Mouse (Mus musculus) thymus, adult 18-20 months (tissue): ENCODE results near the gene Zfp385a.

Source experiments
- DNase-seq, 2 experiments: peaks; one replicate each; pipeline ENCODE4 v3.0.0; 2022; ENCODE audit warnings: mixed read lengths in 2 of 2

Zfp385a gene

DNA sequence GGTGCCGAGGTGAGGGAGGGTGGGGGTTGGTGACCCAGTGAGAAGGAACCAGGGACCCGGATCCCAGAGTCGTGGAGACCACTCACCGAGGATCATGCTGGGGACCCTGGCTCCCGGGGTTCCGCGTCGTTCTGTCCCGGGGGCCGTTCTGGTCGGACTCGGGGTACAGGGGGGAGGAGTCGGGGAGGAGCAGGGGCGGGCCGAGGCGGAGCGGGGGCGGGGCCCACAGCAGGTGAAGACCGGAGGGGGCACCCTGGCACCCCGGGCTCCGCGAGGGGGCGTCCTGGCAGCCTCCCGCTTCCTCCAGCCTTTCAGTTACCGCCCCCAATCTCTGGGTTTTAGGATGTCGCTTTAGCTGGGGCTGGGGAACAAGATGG is at the start of gene Zfp385a:
Gene Zfp385a (minus strand): TSS at position 133 of the 377 bp plus-strand sequence.
- DNase-seq, result peak; percentile 69 to 72

DNA sequence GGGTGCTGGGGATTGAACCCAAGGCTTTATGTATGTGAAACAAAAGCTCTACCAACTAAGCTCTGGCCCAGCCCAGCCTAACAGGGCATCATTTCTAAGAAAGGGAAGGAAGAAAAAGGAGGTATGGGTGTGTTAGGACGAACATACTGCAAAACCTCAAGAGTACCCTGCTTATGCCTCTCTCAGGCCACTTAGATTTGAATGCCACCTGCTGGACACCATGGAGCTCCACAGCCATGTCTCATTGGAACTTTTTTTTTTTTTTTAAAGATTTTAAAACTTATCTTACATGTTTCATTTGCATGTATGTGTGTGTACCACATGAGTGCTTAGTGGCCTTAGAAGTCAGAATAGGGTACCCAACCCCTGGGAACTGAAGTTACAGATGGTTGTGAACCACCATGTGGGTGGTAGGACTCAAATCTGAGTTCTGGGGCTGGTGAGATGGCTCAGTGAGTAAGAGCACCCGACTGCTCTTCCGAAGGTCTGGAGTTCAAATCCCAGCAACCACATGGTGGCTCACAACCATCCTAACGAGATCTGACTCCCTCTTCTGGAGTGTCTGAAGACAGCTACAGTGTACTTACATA is 48.8 kb upstream of the Zfp385a start:
- no peak for DNase-seq

DNA sequence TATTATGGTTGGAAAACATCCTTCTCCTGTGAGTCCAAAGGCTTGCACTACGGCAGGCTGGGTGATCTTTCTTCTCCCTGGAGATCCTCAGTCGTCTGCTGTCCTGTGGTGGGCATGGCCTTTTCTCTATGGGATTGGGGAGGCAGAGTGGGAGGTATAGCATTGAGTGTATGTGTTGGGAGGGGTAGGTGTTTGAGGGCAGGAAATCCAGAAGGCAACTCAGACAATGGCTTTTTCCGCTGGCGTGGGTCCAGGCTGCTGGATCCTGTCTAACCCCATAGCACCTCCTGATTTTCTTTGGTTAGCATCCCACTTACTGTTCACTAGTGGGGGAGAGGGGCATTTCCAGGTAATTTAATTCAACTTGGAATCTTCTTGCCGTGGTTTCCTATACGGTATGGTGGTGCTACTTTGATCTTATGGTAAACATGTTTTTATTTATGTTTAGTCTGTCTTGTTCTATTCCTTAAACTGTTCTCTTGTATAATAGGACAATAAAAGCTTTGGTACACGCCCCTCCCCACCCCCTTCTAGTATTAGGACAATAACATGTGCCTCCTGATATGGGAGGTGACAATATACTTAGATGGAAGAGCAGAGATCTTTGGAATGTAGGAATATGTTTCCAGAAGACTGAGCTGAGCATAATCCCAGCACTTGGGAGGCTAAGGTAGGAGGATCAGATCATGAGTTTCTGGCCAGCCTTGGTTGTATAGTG is 44.0 kb upstream of the Zfp385a start:
- no peak for DNase-seq

DNA sequence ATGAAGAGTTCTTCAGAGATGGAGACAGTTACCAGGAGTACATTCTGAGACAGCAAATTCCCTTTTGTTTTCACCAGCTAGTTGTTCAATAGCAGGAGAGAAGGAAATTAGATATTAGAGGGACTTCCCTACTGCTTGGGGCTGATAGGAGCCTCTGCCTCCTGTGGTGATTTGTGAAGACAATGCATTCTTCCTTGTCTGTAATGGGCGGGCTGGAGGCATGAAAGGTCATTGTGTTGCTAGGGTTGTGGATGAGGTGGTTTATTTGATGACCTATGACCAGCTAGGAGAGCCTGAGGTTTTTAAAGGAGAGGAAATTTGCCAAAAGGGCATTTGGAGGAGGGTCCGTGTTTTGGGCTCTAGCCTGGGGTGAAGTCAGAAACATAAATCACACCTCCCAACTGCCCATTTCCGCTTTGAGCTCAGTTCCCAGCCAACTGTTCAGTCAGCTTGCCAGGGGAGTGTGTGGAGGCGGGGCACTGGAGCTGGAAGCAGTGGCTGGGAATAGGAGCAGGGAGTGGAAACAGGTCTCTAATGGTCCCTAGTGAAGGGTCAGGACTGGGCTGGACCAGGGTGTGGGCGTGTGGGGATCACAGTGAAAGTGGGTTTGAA is 43.0 kb upstream of the Zfp385a start:
- no peak for DNase-seq

DNA sequence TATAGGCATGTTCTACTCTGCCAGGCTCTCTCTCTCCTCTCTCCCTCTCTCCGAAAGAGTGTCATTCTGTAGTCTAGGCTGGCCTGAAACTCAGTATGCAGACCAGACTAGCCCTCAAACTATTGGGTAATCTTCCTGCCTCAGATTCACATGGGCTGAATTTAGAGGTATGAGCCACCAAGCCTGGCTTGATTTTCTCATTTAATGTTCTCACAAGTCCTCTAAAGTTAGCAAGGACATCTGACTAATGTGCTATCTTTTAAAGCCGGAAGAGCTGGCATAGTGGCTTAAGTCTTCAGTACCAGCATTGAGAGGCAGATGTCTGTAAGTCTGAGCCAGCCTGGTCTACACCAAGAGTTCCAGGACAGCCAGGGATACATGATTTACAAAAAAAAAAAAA is 42.2 kb upstream of the Zfp385a start:
- DNase-seq, result no peak

DNA sequence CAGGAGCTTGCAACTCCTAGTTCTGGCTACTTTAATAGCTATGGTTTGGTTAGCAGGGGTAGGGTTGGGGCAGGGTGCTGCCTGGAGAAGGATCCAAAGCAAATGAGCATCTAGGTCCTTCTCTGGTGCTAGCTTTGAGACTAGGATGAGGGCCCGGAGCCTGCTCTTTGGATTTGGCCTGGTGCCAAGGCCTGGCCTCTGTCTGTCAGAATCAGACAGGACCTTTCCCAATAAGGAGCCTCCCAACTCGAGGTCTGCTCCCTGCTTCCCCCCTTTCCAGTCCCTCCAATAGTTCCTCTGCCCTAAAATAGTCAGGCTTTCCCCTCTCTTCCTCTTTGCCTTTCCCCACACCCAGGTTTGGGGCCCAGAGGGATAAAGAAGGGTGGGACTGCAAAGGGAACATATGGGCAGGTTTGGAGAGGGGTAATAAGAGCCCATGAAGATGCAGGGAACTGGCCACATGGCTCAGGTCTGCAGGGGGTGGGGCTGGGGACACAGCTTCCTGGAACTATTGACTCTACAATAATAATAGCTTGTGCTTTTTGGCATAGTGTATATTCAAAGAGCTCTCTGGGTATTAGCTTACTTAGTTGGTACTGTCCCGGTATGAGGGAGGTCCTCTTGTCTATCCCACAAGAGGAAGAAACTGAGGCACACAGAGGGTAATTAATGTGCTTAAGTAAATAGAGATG is 38.9 kb upstream of the Zfp385a start:
- DNase-seq, result no peak

DNA sequence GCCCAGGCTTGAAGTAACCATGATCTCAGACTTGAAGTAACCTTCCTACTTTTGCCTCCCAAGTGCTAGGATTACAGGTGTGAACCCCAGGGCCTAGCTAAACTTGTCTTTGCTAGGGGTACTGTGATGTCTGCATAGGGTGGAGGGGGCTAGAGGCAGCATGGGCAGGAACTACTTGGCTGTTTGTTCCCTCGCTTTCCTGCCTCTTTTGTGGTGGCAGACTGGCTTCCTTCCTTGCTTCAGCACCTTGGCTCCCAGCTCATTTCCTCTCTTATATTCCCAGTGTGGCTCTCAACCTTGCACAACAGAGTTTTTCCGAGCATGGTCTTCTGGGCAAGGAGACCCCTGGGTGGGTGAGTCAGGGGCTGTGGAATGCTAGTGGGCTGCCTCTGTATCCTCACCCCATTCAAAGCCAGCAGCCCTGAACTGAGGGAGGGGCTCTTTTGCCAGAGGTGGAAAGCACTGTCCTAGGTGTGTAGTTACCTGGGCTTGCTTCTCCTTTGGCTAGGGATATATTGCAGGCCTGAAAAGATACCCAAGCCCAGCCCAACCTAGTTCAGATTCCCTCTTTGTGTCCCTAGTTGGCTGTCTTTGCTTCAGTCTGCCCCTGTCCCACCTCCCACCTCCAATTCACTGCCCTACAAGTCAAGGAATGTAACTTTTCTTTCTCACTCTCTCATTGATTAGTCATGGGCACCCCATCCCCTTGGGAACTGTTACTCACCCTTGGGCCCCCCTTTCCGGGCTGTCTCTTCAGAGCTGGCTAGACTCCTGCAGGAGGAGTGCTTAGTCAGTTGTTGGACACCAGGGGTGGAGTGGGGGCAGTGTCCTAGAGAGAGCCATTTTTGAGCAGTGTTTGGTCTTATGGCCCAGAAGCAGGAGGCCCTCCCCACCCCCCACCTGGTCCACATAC is 38.1 kb upstream of the Zfp385a start:
- no peak for DNase-seq

DNA sequence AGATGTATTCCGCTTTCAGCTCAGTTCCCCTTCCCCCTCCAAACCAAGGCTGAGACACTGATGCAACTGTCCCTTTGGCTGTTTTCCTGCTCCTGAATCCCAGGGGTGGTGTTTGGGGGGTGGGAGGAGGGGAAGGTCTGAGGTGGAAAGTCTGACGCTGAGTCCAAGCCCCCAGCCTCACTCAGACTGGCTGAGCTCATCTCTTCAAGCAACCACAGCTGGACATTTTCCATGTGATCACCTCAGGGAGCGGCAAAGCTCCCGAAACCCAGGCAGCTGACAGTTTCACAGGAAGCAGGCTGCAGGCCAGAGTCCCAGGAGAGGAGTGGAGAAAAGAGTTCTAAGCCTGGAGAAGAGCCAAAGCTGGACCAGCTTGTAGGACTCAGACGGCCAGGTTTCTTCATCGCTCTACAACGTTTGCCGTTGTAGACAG is 37.0 kb upstream of the Zfp385a start:
- DNase-seq, result no peak

DNA sequence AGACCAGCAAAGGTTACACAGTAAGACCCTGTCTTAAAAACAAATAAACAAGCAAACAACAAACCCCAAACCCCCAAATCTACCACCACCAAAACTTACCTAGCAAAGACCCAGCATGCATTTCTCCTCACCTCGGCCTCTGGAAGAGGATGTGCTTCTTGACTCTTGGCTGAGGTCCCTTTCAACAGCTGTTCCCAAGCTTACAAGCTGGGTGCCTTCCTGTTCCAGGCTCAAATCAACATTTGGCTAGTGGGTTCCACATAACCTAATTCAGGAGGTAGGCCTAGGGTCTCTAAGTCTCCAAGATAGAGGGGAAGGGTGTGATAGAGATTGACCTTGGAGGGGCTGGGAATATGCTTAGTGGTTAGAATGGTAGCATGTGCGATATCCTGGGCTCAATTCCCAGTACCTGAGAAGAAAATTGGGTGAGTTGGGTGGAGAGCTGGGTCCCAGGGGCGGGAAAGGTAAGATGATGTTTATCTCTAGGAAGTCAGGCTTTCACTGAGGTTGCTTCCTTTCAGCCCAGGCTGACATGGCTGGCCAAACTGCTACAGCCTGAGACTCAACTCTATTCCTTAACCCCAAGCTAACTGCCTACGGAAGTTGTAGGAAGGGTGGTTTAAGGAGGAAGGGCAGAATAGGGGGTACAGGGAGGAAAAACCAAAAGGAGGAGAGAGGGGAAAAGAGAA is 35.4 kb upstream of the Zfp385a start:
- DNase-seq, result no peak

DNA sequence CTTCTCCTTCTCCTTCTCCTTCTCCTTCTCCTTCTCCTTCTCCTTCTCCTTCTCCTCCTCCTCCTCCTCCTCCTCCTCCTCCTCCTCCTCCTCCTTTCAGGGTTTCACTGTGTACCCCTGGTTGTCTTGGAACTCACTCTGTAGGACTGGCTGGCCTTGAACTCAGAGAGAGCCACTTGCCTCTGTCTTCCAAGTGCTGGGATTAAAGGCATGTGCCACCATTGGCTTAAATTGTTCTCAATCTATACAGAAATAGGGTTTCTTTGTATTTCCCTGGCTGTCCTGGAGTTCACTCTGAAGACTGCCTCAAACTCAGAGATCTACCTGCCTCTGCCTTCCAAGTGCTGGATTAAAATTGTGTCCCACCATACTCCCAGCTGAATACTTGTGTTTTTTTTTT is 32.6 kb upstream of the Zfp385a start:
- DNase-seq, result no peak

DNA sequence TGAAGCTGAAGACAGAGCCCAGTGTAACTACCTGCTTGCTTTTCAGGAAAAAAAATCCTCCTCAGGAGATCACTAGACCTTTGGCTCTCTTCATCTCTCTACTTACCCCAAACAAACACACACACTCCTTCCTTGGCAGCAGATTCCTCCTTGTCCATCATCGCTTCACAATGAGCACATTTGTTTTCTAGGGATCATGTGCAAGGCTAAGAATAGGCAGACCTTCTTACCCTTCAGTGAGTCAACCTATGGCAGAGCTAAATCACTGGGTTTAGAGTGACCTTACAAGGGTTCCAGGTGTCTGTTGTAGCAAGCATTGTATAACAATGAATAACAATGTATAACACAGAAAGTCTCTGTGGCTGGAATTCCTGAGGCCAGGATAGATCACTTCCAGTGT is 31.8 kb upstream of the Zfp385a start:
- DNase-seq, result no peak

DNA sequence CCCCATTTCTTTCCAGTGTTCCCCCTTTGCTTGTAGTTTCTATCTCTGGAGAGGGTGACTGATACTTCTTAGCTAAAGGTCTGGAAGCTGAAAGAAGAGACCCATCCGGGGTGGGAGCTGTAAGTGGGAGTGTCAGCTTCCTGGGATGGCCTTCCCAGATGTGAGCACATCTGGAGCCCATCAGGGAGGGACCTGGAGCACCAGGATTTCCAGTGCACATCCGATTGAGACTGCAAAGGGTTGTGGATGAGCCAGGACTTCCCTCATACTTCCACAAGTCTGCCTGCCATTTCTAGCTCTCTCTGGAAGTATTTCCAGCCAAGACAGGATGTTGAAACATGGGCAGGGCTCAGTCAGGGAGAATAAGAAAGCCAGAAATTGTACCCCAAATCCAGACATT is 31.3 kb upstream of the Zfp385a start:
- DNase-seq, result no peak

DNA sequence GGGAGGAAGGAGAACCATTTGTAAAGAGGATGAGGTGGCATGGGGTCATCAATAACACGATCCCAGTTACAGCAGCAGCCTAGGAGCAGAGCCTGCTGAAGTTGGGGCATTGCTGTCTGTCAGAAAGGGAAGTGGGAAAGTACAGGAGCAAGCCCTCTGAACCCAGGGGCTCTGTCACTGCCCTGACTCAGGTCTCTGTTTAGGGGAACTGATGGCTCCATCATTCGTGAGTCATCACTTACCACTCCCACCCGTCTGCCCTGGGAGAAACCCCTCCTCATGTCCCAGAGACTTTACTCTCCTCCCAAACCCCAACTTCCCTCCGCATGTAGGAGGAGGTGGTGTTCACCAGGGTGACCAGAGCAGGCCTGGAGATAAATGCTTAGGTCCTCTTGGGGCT is 30.6 kb upstream of the Zfp385a start:
- DNase-seq, result no peak

DNA sequence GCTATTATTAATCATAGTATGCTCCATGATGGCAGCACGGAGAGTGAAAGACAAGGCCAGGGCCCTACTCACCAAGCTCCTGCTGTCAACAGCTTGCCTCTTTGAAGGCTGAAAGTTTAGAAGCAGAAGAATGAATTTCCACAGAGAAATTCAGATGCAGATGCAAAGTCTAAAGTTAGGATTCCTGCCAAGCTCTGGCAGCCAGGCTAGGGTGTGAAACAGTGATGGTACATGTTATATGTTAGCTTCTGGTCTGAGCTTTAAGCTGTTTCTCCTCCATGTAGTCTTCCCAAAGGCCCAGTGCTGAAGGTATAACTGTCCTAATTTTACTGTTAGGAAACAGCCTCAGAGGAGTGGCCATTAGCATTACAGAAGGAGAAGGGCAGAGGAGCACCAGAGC is 29.2 kb upstream of the Zfp385a start:
- DNase-seq, result no peak

DNA sequence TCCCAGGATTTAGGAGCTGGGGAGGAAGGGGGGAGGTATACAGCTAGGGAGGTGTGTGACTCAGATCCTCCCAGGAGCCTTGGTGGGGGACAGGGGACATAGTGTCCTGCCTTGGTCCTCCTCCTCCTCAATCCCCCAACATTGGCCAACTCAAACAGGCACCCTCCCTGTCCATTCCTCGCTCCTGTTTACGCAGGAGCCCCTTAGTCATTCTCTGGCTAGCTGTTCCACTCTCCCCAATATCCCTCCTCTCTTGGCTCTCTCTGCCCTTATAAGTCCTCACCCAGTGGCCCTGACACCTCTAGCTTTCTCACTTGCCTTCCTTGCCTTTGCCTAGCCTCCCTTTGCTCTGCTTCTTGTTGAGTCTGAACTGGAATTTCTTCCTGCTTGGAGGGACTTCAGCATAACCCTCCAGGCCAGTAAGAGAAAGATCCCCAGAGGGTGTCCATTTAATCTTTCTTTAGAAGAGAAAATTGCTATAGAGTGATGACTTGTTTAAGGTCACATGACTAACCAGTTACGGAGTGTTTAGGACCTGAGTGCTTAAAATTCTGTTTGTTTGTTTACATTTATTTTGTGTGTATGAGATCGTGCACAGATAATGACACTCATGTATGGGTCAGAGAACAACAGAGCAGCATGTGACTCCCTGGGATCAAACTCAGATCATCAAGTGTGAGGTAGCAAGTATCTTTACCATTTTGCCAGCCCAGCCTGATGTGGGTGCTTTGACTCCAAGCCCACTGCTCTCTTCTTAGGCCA is 28.5 kb upstream of the Zfp385a start:
- DNase-seq, result no peak

DNA sequence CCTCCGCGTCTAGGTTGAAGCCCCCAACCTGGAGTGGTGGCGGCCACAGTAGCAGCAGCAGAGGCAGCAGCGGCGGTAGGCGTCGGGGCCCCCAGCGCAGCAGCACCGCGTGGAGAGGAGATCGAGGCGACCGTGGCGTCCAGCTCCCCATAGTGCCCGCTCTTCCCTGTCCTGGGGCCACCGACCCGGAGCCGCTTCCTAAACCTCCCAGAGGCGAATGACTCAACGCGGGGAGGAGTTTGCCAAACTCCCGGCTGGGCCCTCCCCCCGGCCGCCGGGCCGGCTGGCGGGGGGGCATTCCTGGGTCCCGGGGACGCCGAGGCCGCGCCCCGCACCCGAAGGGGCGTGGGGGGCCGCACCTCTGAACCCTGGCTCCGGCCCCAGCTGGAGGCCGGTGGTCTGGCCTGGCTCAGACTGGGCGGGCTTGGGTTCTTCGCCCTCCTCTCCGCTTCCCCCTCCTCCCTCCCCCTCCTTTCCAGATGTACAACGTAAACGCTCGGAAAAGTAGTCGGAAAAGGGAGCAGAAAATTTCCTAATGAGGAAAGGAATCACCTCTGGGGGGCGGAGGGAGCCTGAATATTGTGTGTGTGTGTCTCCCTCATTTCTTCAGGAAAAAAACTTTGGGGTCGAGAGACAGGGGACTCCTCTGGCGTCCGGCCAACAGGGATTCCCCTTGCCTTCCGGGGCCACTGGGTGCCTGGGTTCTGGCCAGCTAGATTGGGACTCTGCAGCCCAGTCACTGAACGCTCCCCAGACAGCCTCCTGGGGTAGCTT is 26.7 kb upstream of the Zfp385a start, which contains the start of gene Itga5:
Gene Itga5 (minus strand): TSS at position 388 of the 774 bp plus-strand sequence.
- peak; percentile 24 to 27 for DNase-seq

DNA sequence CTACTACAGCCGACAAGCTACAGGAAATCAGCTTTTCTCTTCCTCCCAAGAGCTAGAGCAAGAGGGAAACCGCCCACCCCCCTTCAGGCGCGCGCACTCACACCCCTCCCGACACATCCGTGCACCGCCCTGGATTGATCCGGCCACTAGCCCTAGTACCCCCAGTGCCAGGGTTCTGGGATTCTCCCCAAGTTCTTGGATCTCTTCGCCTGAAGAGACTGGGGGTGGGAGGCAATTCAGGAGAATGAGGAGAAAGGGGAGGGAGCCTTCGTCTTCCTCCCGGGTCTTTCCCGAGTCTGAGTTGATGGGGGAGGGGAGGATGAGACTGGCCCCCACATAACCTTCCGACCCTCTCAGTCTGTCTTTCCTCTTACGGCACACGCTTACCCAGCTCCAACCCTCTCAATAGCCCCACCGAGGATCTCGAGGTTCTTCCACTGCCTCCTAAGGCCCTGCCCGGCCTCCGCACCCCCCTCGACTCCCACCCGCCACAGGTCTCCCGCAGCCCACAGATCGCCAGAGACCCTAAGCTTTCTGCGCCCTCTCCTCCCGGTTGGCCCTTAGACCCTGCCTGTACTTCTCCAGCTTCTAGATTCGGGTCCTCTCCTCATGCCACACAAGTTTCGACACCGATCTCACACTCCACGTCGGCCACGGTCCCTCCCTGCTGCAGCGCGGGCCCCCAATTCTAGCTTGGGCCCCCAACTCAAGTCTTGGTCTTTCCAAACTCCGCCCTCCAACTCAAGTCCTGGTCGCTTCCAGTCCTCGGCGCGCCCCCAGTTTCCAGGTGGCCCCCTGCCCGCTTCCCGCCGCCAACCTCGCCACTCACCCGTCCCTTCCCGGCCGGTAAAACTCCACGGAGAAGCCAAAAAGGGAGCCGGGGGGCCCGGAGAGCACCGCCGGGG is 25.8 kb upstream of the Zfp385a start:
- DNase-seq, result peak; percentile 44 to 60

DNA sequence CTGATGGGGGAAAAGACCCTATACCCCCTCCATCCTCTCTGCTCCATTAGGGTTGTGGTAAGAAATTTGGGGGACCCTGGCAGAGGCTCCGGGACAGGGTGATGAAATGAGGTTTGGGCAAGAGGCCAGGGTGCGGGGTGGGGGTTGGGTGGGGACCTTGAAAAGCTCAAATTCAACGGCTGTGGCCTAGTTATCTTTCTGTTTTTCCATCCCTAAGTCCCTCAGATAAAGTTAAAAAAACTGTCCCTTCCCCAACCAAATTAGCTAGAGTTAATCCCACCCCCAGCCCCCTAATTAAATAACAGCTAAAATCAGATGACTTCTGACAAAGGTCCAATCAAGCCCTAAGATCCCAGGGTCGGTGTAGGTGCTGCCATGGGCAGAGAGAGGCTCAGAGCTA is 24.9 kb upstream of the Zfp385a start:
- no peak for DNase-seq

DNA sequence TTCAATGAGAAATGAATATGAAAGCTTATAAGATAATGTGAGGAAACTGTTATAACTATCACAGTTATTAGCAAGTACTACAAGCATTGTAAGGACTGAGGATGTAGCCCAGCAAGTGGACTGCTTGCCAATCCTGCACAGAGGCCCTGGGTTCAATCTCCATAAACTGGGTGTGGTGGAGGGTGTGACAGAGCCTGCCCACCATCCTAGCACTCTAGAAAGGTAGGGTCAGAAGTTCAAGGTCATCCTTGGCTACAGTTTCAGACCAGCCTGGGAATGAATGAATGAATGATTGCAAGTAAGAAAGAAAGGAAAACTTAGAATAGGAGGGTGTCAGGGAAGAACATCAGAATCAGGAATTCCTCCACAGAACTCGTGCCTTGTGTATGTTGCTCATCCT is 23.9 kb upstream of the Zfp385a start:
- DNase-seq, result no peak
